Mouse (Mus musculus) adrenal gland, postnatal 36 days (tissue): ENCODE results near the gene Tfcp2. TPM values are rescaled to one million over a fixed set of nuclear protein-coding genes. Genes with fewer than 3 reads are reported as not detected.

Experiments used
- DNase-seq, 2 experiments: peaks; one replicate each; pipeline ENCODE4 v3.0.0; 2021; ENCODE audit warnings: mixed read lengths in 1 of 2
- long read RNA-seq, 2 experiments: library from polyadenylated mRNA; stranded (forward); transcript quantifications; one replicate each; pipeline ENCODE4 v2.0.0; 2021; ENCODE audit warnings: borderline sequencing depth in 2 of 2
- total RNA-seq, 2 experiments: library from RNA; stranded (reverse); gene quantifications; 2 replicates each; pipeline ENCODE4 v1.2.3; 2021

Tfcp2 gene
- total RNA-seq, result 10 to 100 TPM; 17.6 to 20.0 TPM
- long read RNA-seq, experiment 1, partial matches to known transcripts, result 5 of 7 reads
- long read RNA-seq, experiment 1, other reads (novel, unspliced or antisense), result 2 of 7 reads
- long read RNA-seq, experiment 2, partial matches to known transcripts, result 2 of 6 reads
- long read RNA-seq, experiment 2, other reads (novel, unspliced or antisense), result 3 of 6 reads

GRCm38 (mm10) chr15:100551326-100552307, at the start of gene Tfcp2:
Gene Tfcp2 (minus strand): TSS chr15:100552008.
- DNase-seq, result peak; percentile 98

GRCm38 (mm10) chr15:100600696-100601272, 49.0 kb upstream of the Tfcp2 start:
- no peak for DNase-seq

- DNase-seq, result peak; percentile 78 to 87
These were observed 48.4 kb upstream of the Tfcp2 start for GRCm38 (mm10) chr15:100600047-100600695.

GRCm38 (mm10) chr15:100599276-100600046, 47.7 kb upstream of the Tfcp2 start, which contains the start of gene Pou6f1:
Gene Pou6f1 (minus strand): TSS chr15:100599984.
- DNase-seq, result peak; percentile 67 to 82

- peak; percentile 52 to 70 for DNase-seq
These were observed 47.1 kb upstream of the Tfcp2 start for GRCm38 (mm10) chr15:100598883-100599275.

GRCm38 (mm10) chr15:100598287-100598882, 46.6 kb upstream of the Tfcp2 start:
- no peak for DNase-seq

- no peak for DNase-seq
These were observed 41.0 kb upstream of the Tfcp2 start for GRCm38 (mm10) chr15:100592817-100593216.

- no peak for DNase-seq
These were observed 38.6 kb upstream of the Tfcp2 start for GRCm38 (mm10) chr15:100590436-100590835.

- no peak for DNase-seq
These were observed 36.5 kb upstream of the Tfcp2 start for GRCm38 (mm10) chr15:100588297-100588696.

- no peak for DNase-seq
These were observed 35.4 kb upstream of the Tfcp2 start for GRCm38 (mm10) chr15:100587166-100587565.

- no peak for DNase-seq
These were observed 34.1 kb upstream of the Tfcp2 start for GRCm38 (mm10) chr15:100585931-100586330.

- no peak for DNase-seq
These were observed 28.3 kb upstream of the Tfcp2 start for GRCm38 (mm10) chr15:100580108-100580507.

- DNase-seq, result no peak
These were observed 26.2 kb upstream of the Tfcp2 start for GRCm38 (mm10) chr15:100577972-100578371.

GRCm38 (mm10) chr15:100576810-100577209, 25.0 kb upstream of the Tfcp2 start:
- no peak for DNase-seq

GRCm38 (mm10) chr15:100576392-100576791, 24.6 kb upstream of the Tfcp2 start:
- no peak for DNase-seq

GRCm38 (mm10) chr15:100575366-100575765, 23.6 kb upstream of the Tfcp2 start:
- no peak for DNase-seq

GRCm38 (mm10) chr15:100574378-100574777, 22.6 kb upstream of the Tfcp2 start:
- DNase-seq, result no peak

GRCm38 (mm10) chr15:100573946-100574345, 22.1 kb upstream of the Tfcp2 start:
- no peak for DNase-seq

GRCm38 (mm10) chr15:100569239-100569638, 17.4 kb upstream of the Tfcp2 start:
- DNase-seq, result peak in 1 of 2 experiments; percentile 34

- peak in 1 of 2 experiments; percentile 22 for DNase-seq
These were observed 14.7 kb upstream of the Tfcp2 start for GRCm38 (mm10) chr15:100566531-100566930.
